Mouse (Mus musculus) frontal cortex, adult (tissue): ENCODE measurements around the gene Cdpf1.

Experiments used
- ATAC-seq: cut with Nextera tagmentation; 2 replicates; pipeline ENCODE4 v1.9.2; 2017; ENCODE audit warnings: mild to moderate bottlenecking, moderate library complexity, mixed read lengths; ENCODE audit not compliant: low TSS enrichment

Cdpf1 gene

DNA sequence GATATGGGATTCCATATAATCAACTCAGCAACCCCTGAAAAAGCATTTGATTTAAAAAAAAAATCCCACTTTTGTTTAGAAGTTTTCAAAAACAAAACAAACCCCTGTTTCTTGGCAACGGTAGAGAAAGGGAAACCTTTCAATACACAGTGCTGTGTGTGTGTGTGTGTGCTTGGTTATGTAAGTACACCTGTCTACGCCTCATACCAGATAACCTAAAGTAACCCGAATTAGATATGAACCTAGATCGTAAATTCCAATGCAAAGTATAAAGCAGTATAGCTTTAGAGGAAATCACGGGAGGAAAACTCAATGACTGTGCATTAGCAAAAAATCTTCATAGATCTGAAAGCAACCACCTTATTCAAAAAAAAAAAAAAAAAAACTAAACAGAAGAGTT is 44.8 kb downstream of the Cdpf1 start:
- ATAC-seq: no peak

GRCm38 (mm10) chr15:85765022-85765421 is 46.5 kb downstream of the Cdpf1 start:
- no peak for ATAC-seq

DNA sequence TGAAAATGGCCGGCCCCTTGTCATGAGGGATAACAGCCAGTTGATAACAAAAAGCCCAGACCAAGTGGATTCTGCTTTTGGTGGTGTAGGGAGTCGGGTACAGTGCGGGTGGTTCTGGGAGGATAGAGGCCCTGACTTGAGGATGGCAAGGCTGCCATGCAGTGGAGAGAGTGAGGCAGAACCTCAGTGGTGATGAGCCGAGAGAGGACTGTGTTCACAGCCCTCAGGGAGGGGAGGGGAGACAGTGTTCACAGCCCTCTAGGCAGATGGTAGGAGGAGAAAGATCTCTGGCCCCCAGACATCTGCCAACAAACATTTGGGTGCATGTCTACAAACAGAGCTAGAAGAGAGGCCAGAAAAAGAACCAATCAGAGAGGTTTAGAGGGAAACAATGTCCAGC is 48.7 kb downstream of the Cdpf1 start:
- ATAC-seq: no peak

GRCm38 (mm10) chr15:85757768-85758167 is 53.7 kb downstream of the Cdpf1 start:
- no peak for ATAC-seq
